Mouse (Mus musculus): Measurements from ENCODE around the gene Cers2.

The Cers2 gene

GRCm38 (mm10) chr3:95289419-95289818 lies 25.2 kb upstream of the Cers2 start:
- no peak for ATAC-seq (ENCODE audit: low TSS enrichment)

- ATAC-seq (ENCODE audit: low TSS enrichment), result no peak
Measured at GRCm38 (mm10) chr3:95290156-95290555, 24.4 kb upstream of the Cers2 start.

- ATAC-seq (ENCODE audit: low TSS enrichment), result no peak
Measured at GRCm38 (mm10) chr3:95291041-95291440, 23.6 kb upstream of the Cers2 start.

GRCm38 (mm10) chr3:95292899-95293298 lies 21.7 kb upstream of the Cers2 start:
- ATAC-seq (ENCODE audit: low TSS enrichment), result no peak

DNA sequence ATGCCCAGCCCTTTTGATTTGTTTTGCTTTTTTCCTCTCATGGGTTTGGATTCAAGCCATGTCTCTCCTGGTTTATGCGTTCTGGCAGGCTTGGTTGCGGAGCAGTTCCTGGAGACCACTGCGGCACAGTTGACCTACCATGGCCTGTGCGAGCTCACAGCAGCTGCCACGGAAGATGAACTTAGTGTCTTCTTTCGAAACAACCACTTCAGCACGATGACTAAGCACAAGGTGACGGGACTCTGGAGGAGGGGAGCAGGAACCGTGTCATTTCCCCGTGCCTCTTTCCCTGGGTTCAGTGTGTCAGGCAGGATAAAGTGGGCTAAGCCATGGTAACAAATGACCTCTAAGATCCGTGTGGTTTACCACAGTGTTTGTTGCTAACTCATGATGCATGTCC lies 21.1 kb upstream of the Cers2 start:
- ATAC-seq (ENCODE audit: low TSS enrichment), result no peak

- ATAC-seq (ENCODE audit: low TSS enrichment), result no peak
Measured at GRCm38 (mm10) chr3:95294316-95294715, 20.3 kb upstream of the Cers2 start.

- no peak for ATAC-seq (ENCODE audit: low TSS enrichment)
Measured at GRCm38 (mm10) chr3:95294718-95295117, 19.9 kb upstream of the Cers2 start.

GRCm38 (mm10) chr3:95295321-95296102 lies 19.1 kb upstream of the Cers2 start:
- ATAC-seq (ENCODE audit: low TSS enrichment), result no peak

DNA sequence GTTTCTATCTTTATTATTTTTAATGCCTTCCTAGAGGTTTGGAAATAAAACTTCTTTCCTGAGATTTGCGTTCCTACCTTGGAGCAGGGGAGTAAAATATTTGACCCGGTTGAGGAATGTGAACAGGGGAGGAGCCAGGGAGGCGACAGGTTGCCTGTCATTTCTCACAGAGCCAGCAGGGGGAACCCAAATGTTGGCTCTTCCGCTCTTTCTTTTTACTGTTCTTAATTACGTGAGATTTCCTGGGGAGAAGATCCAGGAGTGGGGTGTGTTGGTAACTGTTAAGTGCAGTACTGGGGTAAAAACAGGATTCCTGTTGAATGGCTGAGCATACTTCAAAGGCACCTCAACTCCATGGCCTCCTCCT lies 18.5 kb upstream of the Cers2 start:
- ATAC-seq (ENCODE audit: low TSS enrichment), result peak; percentile 71

- ATAC-seq (ENCODE audit: low TSS enrichment), result no peak
Measured at GRCm38 (mm10) chr3:95298018-95298417, 16.6 kb upstream of the Cers2 start.

DNA sequence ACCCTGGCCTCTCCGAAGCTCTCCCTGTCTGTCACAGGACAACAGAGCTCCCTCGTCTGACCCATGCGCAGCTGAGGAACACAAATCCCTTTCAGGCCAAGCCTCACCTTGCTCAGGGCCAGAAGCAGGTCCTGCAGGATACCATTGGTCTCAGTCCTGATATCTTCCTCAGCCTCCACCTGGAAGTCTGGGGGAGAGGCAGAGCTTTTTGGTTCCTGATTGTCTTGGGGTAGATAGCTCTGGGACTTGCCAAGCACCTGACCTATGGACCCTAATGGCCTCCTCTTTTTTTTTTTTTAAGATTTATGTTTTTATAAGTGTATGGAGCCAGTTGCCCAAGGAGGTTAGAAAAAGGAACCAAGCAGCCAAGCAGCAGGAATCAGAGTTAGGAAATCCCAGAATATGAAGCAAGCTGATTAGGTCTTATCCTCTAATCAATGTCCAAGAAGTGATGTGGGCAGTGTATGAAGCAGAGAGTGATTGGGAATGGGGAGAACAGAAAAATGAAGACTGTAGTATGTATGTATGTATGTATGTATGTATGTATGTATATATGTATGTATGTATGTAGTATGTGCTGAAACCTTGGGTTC lies 13.3 kb upstream of the Cers2 start:
- no peak for ATAC-seq (ENCODE audit: low TSS enrichment)

DNA sequence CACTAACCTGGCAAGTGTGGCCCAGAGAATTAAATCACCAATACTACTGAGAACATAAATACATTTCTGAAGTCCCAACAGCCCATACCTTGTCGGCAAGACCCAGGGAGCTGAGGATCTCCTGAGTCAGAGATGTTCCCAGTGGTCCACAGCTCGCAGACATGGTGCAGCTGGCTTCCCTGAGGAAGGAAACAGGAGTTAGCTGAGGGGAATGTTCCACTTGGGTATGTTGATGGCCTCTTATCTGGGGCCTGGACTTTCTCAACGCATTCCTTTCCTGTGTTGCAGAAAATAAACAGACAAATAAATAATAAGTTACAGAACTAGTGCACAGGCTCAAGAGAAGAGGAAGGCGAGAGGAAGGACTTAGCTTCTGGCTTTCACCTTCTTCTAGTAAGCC lies 8.3 kb upstream of the Cers2 start:
- ATAC-seq (ENCODE audit: low TSS enrichment), result no peak

GRCm38 (mm10) chr3:95307100-95307499 lies 7.5 kb upstream of the Cers2 start, which contains the start of gene Anxa9:
Gene Anxa9, minus strand, starts transcription at chr3:95307176.
- no peak for ATAC-seq (ENCODE audit: low TSS enrichment)

GRCm38 (mm10) chr3:95310496-95310895 lies 4.1 kb upstream of the Cers2 start:
- ATAC-seq (ENCODE audit: low TSS enrichment), result no peak

- peak; percentile 42; the same call in 1 of the 2 replicates for ATAC-seq (ENCODE audit: low TSS enrichment)
Measured at GRCm38 (mm10) chr3:95310968-95311882, 3.4 kb upstream of the Cers2 start.

- ATAC-seq (ENCODE audit: low TSS enrichment), result no peak
Measured at GRCm38 (mm10) chr3:95312623-95313022, 2.0 kb upstream of the Cers2 start.

- no peak for ATAC-seq (ENCODE audit: low TSS enrichment)
Measured at GRCm38 (mm10) chr3:95313476-95313875, 1.1 kb upstream of the Cers2 start.

DNA sequence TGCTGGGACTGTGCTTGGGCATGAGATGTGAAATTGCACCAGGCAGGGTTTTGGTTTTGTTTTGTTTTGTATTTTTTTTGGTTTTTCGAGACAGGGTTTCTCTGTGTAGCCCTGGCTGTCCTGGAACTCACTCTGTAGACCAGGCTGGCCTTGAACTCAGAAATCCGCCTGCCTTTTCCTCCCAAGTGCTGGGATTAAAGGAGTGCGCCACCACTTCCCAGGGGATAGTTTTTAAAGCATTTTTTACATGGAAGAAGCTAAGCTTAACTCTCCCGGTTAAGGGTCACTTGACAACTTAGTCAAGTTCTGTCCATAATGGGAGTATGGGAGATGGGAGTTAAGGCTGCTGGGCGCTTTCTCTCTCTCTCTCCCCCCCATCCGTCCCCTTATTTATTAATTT lies 516 bp upstream of the Cers2 start:
- no peak for ATAC-seq (ENCODE audit: low TSS enrichment)

DNA sequence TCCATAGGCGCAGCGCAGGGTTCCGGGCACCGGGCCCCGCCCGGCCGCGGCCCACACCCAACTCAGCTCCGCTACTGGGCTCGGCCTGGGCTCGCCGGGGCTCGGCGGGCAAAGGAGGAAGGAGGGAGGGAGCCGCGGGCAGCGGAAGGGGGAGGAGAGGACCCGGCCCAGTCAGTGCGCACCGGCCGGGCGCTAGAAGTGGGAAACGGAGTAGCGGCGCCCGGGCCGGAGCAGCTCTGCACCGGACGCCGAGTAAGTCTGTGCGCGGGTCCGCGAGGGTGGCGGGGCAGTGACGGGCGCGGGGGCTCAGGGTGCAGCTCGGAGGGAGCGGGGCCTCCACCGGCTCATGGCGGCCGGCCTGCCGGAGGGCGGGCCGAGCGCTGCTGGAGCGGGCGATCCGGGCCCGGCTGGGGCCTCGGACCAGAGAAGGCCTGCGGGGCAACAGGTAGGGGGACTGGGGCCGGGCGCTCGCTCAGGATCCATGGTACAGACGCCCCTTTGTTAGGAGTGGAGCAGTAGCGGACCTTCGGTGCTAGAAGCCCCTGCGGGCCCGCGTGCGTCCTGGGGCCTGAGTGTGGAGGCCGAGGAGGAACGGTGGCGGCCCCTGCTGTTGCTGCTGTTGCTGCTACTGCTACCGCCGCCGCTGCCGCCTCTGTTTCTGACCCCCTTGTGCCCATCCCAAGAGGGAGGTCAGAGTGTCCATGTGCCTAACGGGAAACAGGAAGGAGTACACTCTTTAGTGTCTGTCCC lies 678 bp downstream of the Cers2 start:
- peak; percentile 60 for ATAC-seq (ENCODE audit: low TSS enrichment)

DNA sequence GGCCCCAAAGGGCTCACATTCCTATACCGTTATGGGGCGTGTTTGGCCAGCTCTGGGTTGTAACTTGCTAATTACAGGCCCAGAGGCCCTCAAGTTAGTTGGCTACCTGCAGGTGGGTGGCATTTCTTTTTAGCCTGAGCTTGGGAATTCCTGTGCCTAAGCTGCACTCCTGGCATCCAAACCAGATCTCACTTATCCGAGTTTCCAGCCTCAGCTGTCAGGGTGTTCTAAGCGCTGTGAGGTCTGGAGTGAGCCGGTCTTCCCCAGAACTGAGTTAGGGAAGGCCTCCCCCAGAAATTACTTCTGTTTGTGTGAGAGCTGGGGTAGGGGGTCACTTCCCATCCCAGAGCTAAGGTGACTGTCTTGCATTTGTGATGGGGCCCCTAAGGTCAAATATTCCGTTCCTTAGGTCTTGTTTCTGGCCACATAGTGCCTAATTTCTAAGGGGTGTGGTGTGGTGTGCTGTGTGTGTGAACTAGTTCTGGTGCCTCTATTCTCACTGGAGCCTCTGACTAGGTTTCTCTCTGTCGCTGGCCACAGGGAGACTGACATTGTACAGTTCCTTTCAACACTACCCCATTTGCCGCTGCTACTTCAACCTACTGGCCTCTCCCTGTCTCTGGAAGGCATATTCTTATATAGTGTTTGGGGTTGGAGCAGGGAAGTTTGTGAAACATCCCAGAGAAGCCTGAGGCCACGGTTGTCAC lies 1.4 kb downstream of the Cers2 start:
- ATAC-seq (ENCODE audit: low TSS enrichment), result peak; percentile 15; the same call in 1 of the 2 replicates
